Mouse (Mus musculus): ENCODE measurements around the gene Rpl36al. TPM values are rescaled to one million over a fixed set of nuclear protein-coding genes. Genes with fewer than 3 reads are reported as not detected.
A peak's percentile ranks its signal among the peaks of the same experiment; 100 is the strongest.

Gene Rpl36al
- polyA plus RNA-seq, 1 experiment from 2014 or later: 768 TPM

DNA sequence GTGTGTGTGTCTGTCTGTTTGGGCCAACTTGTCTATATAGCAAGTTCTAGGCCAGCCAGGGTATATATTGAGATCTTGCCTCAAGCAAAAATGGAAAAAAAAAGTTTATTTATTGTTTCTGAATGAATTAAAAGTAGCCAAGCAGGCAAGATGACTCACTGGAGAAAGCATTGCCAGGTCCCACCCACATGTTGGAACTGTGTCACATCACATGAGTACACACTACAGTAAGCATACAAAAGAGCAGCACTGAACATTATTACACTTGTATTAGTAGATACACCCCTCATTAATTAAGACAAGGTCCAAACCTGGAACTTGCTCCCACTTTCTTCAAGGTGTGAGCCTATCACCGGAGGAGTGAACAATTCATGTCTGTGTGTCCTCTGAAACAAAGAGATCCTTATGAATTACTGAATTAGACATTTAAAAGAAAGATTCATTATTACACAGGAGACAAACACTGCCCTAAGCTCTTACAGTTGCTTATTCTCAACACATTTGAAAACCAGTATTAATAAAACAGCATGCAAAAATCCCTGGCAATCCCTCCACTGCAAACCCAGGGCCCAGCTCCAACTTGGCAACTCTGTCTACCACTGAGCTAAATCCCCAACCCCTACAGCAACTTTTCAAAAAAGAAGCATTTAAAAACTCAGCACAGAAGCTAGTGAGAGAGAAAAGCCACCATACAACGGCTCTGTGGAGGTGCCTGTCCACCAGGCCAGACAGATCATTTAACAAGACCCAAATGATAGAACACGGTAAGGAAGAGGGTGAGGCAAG, 31.3 kb upstream of the Rpl36al start:
- ATAC-seq (replicated peaks; ENCODE audit: low FRiP score, low read depth): no peak
- Histone ChIP-seq H3K36me3 (ENCODE audit: insufficient read depth, low read length) (peaks cover 18% of the 10 kb centered on the region; the same call in 1 of the 2 replicates), H3K9me3 (replicated peaks; ENCODE audit: low read length) (no peaks in the 10 kb centered on the region), H3K27ac (no peak overlapping the region), H3K9ac (ENCODE audit: low read depth, low read length) (no peak overlapping the region), H3K4me1 (replicated peaks; ENCODE audit: insufficient read depth, low read length) (no peaks in the 10 kb centered on the region), H3K4me2 (ENCODE audit: low read length) (no peak overlapping the region), H3K4me3 (replicated peaks; ENCODE audit: low read depth, low read length) (no peak overlapping the region), H3K27me3 (ENCODE audit: insufficient read depth, low read length) (no peaks in the 10 kb centered on the region)
- no peak for TF ChIP-seq CTCF (IDR thresholded peaks at IDR 0.05; ENCODE audit: low read depth)
- WGBS: 93% methylated on average over 3 of the region's 3 CpGs
- DNase-seq (ENCODE audit: low spot score): no peak

DNA sequence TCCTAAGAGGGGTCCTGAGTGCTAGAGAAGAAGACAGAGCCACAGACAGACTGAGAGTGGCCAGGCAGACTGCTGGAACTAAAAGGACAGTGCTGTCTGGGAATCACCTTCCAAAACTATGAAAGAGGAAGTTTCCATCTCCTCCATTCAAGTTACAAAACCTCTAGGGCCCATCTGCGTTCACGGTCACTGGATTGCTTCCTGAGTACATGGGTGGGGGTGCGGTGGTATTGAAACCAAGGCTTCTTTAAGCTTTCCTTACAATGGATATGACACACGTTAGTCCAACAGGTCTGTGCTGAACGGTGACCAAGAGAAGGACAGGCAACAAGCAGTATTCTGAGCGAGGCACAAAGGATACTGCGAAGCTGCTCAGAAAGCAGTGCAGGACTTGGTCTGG, 30.5 kb upstream of the Rpl36al start:
- Histone ChIP-seq H3K4me2 (ENCODE audit: low read length) (no peak overlapping the region), H3K9ac (ENCODE audit: low read depth, low read length) (no peak overlapping the region), H3K4me3 (replicated peaks; ENCODE audit: low read depth, low read length) (no peak overlapping the region), H3K36me3 (ENCODE audit: insufficient read depth, low read length) (peaks cover 17% of the 10 kb centered on the region; the same call in 1 of the 2 replicates), H3K27me3 (ENCODE audit: insufficient read depth, low read length) (no peaks in the 10 kb centered on the region), H3K9me3 (replicated peaks; ENCODE audit: low read length) (no peaks in the 10 kb centered on the region), H3K4me1 (replicated peaks; ENCODE audit: insufficient read depth, low read length) (no peaks in the 10 kb centered on the region), H3K27ac (no peak overlapping the region)
- no peak for DNase-seq (ENCODE audit: low spot score)
- ATAC-seq (replicated peaks; ENCODE audit: low FRiP score, low read depth): no peak
- no peak for TF ChIP-seq CTCF (IDR thresholded peaks at IDR 0.05; ENCODE audit: low read depth)
- 89% methylated on average over 7 of the region's 7 CpGs for WGBS

DNA sequence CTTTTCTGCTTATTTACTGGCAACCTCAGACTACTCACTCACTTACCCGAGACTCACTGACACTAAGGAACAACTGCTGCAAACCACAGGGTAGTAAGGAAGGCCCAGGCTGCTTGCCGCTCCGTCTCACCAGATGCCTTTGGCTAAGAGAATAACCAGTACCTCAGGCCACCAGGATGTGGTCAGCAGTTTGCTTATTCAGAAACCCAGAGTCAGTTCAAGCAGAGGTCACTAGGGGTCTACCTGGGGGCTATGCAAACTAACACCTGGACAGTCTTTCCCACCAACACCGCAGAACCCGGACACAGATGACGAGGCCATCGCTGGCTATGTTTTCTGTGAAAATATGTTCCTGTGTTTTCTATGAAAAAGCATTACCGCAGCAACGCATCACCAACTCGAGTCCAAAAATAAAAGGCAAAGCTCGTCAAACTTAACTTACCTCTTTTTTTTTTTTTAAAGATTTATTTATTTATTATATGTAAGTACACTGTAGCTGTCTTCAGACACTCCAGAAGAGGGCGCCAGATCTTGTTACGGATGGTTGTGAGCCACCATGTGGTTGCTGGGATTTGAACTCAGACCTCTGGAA, 29.4 kb upstream of the Rpl36al start:
- no peak overlapping the region for H3K4me3 ChIP-seq (replicated peaks; ENCODE audit: low read depth, low read length)
- no peak overlapping the region for H3K27ac ChIP-seq
- H3K4me2 ChIP-seq (ENCODE audit: low read length): no peak overlapping the region
- WGBS: 92% methylated on average over 13 of the region's 13 CpGs
- ATAC-seq (replicated peaks; ENCODE audit: low FRiP score, low read depth) (no peak), DNase-seq (ENCODE audit: low spot score) (no peak)
- peaks cover 22% of the 10 kb centered on the region; the same call in 1 of the 2 replicates for H3K36me3 ChIP-seq (ENCODE audit: insufficient read depth, low read length)
- no peaks in the 10 kb centered on the region for H3K27me3 ChIP-seq (ENCODE audit: insufficient read depth, low read length)
- no peaks in the 10 kb centered on the region for H3K4me1 ChIP-seq (replicated peaks; ENCODE audit: insufficient read depth, low read length)
- peak; percentile 24; the same call in 1 of the 2 replicates for TF ChIP-seq CTCF (IDR thresholded peaks at IDR 0.05; ENCODE audit: low read depth)
- H3K9me3 ChIP-seq (replicated peaks; ENCODE audit: low read length): no peaks in the 10 kb centered on the region
- no peak overlapping the region for H3K9ac ChIP-seq (ENCODE audit: low read depth, low read length)

DNA sequence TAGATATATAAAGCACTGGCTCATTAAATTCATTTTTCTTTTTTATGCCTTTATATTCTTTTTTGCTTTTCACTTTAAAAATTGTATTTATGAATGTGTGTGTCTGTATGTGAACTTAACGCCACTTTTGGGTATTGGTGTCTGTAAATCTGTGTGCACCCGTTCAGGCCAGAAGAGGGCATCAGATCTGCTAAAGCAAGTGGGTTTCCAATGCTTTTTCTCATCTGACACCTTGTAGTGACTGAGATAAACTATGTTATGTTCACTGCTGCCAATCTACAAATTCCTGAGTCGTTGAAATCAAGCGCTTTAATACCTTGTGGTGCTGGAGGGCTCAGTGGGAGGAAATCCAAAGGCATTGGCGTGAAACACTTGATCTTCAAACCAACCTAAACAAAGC, 27.2 kb upstream of the Rpl36al start:
- 81% methylated on average over 5 of the region's 5 CpGs for WGBS
- DNase-seq (ENCODE audit: low spot score): peak; percentile 35
- TF ChIP-seq CTCF (IDR thresholded peaks at IDR 0.05; ENCODE audit: low read depth): peak; percentile 69

DNA sequence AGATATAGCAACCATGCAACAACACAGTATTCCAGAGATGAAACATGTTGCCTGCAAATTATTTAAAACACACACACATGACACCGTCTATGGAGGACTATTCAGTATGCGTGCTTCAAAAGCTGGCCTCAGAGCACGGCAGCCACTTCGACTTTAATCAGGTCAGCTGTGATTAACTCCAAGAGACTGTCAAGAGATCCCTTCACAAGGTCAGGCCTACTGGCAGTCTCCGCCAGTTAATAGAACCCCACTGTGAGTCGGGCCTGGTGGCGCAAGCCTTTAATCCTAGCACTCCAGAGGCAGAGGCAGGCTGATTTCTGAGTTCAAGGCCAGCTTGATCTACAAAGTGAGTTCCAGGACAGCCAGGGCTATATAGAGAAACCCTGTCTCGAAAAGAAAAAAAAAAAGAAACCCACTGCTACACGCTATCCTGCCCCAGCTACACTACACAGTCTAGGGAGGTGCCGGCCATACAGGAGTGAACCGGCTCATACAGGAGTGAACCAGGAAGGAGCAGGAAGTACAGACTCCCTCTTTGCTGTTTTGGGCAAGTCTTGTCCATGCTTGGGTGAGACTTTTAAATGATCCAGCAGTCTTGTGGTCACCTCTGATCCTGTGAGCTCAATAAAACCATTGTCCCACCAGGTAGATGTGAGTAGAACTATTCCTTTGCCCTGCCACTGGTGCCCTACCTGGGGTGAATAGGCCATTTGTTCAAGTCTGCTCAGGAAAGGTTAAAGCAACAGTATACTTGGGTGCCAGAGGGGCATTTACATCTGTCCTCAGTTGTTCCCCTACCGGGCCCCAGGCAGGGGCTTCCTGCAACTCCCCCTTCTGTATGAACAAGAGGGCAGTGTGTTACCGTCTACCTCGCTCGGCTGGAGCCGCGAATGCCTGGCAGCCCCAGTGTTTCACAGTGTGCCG, 26.4 kb upstream of the Rpl36al start:
- Histone ChIP-seq H3K4me1 (replicated peaks; ENCODE audit: insufficient read depth, low read length) (no peaks in the 10 kb centered on the region), H3K27ac (no peak overlapping the region), H3K9ac (ENCODE audit: low read depth, low read length) (no peak overlapping the region), H3K9me3 (replicated peaks; ENCODE audit: low read length) (no peaks in the 10 kb centered on the region), H3K4me2 (ENCODE audit: low read length) (no peak overlapping the region), H3K4me3 (replicated peaks; ENCODE audit: low read depth, low read length) (no peak overlapping the region), H3K36me3 (ENCODE audit: insufficient read depth, low read length) (peaks cover 23% of the 10 kb centered on the region; the same call in 1 of the 2 replicates), H3K27me3 (ENCODE audit: insufficient read depth, low read length) (no peaks in the 10 kb centered on the region)
- ATAC-seq (replicated peaks; ENCODE audit: low FRiP score, low read depth): peak; percentile 26; the same call in 1 of the 2 replicates
- 84% methylated on average over 18 of the region's 18 CpGs for WGBS
- no peak for DNase-seq (ENCODE audit: low spot score)
- TF ChIP-seq CTCF (IDR thresholded peaks at IDR 0.05; ENCODE audit: low read depth): no peak

More for the DNA sequence above, 27.2 kb upstream of the Rpl36al start:
- no peak overlapping the region for H3K4me2 ChIP-seq (ENCODE audit: low read length)
- no peak overlapping the region for H3K4me3 ChIP-seq (replicated peaks; ENCODE audit: low read depth, low read length)
- no peak overlapping the region for H3K27ac ChIP-seq
- peaks cover 23% of the 10 kb centered on the region; the same call in 1 of the 2 replicates for H3K36me3 ChIP-seq (ENCODE audit: insufficient read depth, low read length)
- H3K4me1 ChIP-seq (replicated peaks; ENCODE audit: insufficient read depth, low read length): no peaks in the 10 kb centered on the region
- H3K9ac ChIP-seq (ENCODE audit: low read depth, low read length): no peak overlapping the region
- no peaks in the 10 kb centered on the region for H3K9me3 ChIP-seq (replicated peaks; ENCODE audit: low read length)
- ATAC-seq (replicated peaks; ENCODE audit: low FRiP score, low read depth): no peak
- no peaks in the 10 kb centered on the region for H3K27me3 ChIP-seq (ENCODE audit: insufficient read depth, low read length)

DNA sequence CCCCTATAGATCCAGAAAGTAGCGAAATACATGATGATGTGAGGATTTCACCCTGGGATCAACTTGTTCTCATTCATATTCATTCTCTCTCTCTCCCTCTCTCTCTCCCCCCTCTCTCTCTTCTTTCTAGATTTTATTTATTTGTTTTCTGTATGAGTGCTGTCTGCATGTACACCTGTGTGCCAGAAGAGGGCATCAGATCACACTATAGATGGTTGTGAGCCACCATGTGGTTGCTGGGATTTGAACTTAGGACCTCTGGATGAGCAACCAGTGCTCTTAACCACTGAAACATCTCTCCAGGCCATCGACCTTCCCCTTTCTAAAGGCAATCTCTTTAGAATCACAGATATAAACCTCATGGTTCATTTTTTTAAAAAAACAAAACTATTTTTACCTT, 24.6 kb upstream of the Rpl36al start:
- no peak overlapping the region for H3K4me3 ChIP-seq (replicated peaks; ENCODE audit: low read depth, low read length)
- H3K9ac ChIP-seq (ENCODE audit: low read depth, low read length): no peak overlapping the region
- no peaks in the 10 kb centered on the region for H3K27me3 ChIP-seq (ENCODE audit: insufficient read depth, low read length)
- TF ChIP-seq CTCF (IDR thresholded peaks at IDR 0.05; ENCODE audit: low read depth): peak; percentile 50
- WGBS: 96% methylated on average over 2 of the region's 2 CpGs
- peaks cover 19% of the 10 kb centered on the region; the same call in 1 of the 2 replicates for H3K36me3 ChIP-seq (ENCODE audit: insufficient read depth, low read length)
- H3K27ac ChIP-seq: no peak overlapping the region
- H3K4me2 ChIP-seq (ENCODE audit: low read length): no peak overlapping the region
- ATAC-seq (replicated peaks; ENCODE audit: low FRiP score, low read depth): no peak
- DNase-seq (ENCODE audit: low spot score): no peak
- no peaks in the 10 kb centered on the region for H3K9me3 ChIP-seq (replicated peaks; ENCODE audit: low read length)
- H3K4me1 ChIP-seq (replicated peaks; ENCODE audit: insufficient read depth, low read length): no peaks in the 10 kb centered on the region

Measured in kidney, postnatal 0 days (tissue).